Mouse (Mus musculus) layer of hippocampus, adult 9-11 months (tissue): ENCODE measurements around the gene Itprip.
A peak's percentile ranks its signal among the peaks of the same experiment; 100 is the strongest.

Experiments used
- DNase-seq: peaks from one replicate; pipeline ENCODE4 v3.0.0; 2022

The Itprip gene

DNA sequence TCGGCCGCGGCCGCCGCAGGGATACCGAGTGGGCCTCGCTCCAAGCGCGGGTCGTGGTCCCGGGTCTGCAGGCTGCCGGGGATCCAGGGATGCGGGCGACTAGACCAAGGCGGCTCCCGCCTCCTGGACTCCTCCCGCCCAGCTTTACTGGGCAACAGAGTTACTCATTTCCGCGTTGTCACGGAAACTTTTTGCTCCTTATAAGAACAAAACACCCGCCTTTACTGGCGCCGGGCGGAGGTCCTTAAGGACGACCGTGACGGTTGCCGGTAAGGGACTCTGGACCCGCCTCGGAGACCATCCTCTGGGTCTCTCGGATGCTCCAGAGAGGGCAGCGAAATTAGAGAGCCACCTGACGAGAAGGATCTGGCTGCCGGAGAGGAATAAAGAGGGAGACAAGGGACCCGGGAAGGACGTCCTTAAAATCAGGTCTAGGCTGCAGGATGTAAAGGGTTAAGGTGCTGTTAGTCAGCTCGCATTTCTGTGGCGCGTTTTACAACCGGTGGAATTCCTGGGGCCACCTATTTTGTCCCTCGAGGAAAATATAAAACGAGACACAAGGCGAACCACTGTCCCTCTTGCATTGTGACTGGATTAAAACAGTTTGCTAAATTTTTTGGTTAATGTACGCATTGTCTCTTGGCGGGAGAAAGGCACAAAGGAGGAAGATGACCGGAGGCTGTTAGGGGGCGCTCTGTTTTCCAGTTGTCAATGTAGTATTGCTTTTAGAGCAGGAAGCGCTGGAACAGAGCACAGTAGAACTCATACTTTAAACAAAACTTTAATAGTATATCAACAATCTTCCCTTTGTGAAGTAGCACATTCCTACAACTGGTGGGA is at the start of gene Itprip, which contains the start of gene Cfap43:
TSS of gene Itprip (minus strand) at position 174 of the 840 bp plus-strand sequence.
TSS of gene Cfap43 (minus strand) at position 162 of the 840 bp plus-strand sequence.
- DNase-seq: peak; percentile 72

DNA sequence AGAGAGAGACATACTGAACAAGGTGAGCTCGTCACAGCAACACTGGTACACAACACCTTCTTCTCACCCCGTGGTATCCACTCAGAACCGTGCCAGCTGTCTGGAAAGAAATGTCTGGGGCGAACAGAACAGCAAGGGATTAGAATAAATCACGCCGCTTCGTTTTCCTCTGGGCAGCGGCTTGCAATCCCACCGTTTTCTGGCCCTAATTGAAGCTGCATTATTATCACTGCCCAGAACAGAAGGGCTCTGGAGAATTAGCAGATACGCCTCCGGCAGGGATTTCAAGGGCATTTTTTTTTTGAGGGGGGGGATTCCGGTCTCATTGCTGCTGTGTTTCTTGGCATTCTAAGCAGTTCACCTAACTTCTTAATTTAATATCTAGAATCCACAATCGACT is 39.1 kb upstream of the Itprip start:
- DNase-seq: no peak

GRCm38 (mm10) chr19:47953169-47953568 is 34.1 kb upstream of the Itprip start:
- no peak for DNase-seq

DNA sequence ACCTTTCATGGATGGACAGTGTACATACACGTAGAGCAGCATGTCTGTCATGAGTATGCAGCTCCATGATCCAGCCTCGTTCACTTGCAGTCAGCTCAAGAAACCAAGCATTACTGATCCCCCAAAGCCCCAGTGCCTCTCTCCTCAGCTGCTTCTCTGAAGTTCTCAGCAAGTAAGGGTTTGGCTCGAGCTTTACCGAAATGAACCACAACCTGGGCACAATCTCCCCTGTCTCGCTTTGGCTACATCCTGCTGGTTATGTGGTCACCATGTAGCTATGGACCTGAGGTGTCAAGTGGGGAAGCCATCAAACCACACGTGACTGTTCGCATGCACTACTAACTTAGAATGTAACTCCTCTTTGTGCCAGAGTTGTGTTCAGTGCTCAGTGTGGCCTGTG is 31.8 kb upstream of the Itprip start:
- no peak for DNase-seq

DNA sequence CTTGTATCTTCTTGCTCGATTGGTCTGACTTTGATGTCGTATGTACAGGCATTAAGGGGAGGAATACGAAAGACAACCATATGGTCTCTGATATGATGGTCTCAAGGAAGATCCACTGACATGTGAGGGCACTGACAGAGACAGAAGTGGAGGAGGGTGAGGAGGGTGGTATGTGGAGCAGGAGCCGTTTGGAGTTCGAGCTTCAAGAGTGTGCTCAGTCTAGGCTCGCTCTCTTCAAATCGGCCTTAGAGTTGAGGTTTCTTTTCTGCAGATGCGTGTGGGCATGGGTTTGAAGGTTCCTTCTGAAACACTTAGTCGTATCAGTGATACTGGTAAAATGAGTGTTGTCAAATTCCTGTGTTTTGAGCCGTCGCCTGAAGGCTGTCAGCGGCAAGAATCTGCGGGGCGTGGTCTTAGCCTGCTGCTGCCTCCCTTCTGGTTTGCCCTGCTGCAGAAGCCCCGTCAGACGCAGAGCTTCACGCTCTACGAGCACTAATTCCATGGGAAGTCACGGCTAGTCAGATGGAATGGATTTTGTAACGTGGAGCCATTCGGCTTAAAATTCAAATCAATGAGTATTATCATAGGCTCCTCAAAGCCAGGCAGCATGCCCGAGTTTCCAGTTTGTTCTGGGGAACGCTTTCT is 27.8 kb upstream of the Itprip start:
- no peak for DNase-seq

GRCm38 (mm10) chr19:47939361-47939760 is 20.3 kb upstream of the Itprip start:
- peak; percentile 52 for DNase-seq

GRCm38 (mm10) chr19:47937443-47938406 is 18.6 kb upstream of the Itprip start, which contains the start of gene Cfap58:
Gene Cfap58, plus strand, starts transcription at chr19:47937675.
- DNase-seq: no peak

DNA sequence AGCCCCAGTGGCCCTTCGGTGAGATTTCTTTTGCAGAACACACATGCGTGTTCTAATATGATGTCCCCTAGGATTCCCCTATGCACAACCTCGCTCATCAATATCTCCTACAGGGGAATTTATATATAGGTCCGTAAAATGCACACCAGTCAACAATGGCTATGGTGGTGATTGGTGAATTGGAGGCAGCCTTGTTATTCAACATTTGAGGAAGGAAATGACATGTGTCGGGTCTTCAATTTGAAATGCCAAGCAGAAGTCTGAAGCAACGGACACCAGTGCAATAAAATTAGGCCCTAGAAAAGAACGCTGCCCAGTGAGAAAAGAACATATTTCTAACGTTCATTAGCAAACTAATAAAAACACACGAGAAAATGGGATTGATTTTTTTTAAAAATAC is 17.8 kb upstream of the Itprip start:
- DNase-seq: no peak

DNA sequence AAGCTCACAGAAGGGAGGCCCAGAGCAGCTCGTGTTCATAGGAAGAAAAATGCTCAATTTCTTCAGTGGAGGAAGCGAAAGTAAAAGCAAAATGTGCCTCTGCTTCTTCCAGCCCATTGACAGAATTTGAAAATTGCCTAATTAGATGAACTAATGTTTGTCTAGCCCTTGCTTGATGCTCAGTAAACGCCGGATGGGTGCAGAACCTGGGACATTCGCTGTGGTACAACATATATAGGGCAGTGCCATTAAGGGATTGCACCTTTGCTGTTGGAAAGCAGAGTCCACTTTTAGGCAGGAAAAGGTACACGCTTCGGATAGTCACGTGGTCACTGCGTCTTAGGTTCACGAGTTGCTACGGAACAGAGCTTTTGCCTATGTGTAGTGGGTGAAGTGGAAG is 17.4 kb upstream of the Itprip start:
- no peak for DNase-seq

DNA sequence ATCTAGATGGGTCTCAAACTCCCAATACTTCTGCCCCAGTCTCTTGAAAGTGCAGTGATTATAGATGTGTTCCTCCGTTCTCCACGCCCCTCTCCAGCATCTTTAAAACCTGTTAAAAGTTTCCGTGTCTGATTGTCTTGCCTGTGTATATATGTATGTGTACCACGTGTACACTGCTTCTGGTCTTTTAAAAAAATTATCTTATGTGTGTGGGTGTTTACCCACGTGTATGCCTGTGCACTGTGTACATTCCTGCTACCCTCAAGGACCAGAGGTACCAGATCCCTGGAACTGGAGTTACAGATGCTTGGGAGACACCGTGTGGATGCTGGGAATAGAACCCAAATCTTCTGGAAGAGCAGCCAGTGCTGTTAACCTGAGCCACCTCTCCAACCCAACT is 16.4 kb upstream of the Itprip start:
- no peak for DNase-seq

DNA sequence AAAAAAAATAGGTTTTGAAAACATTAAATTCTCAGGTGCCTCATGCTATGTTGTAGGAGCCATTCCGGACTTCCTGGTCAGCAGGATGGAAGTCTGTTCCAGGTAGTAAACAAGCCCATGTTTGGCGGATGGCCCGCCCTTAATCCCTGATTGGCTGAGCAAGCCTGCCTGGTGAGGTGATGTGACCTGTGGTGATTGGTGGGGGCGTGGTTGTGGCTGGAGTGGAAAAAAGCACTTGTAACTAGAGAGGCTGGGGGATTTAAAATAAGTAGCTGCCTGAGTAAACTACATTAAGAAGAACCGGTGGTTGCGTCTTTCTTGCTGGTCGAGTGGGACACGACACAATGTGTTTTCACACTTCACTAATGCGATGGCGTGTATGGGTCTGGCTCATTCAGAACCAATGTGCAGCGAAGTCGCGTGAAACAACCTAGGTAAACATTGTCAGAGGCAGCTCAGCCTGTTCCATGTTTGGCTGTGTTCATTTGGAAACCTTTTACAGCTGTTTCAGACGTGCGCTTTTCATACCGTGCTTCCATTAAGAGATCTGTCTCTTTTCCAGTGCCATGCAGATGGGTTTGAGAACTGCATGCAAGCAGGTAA is 15.6 kb upstream of the Itprip start:
- DNase-seq: no peak

GRCm38 (mm10) chr19:47934146-47934545 is 15.0 kb upstream of the Itprip start:
- no peak for DNase-seq

DNA sequence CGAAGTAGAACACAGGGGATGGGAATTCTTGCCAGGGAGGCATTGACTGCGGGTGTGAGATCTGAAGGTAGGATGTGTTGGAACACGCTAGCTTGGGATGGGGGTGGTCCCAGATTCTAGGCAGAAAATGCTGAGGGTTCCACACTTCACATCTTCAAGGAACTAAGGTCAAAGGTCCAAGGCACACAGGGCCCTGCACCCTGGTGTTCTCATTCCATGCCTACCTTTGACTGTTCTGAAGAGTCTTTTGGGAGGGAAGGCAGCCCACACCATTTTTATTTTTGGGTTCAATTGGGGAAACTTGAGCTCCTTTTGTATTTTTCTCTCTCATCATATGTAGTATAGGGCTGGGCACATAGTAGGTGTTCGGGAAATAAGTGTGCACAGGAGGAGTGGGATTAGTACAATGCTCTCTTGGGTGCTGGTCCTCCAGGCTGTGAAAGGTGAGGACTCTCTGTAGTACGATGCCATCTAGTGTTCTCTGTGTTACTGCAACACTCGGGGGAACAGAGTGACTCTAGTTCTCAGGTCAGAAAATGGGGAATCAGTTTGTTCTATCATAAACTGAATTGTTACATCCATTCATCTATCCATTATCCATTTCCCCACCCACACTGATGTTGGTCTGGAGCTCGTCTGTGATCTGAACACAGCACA is 13.0 kb upstream of the Itprip start:
- peak; percentile 23 for DNase-seq

DNA sequence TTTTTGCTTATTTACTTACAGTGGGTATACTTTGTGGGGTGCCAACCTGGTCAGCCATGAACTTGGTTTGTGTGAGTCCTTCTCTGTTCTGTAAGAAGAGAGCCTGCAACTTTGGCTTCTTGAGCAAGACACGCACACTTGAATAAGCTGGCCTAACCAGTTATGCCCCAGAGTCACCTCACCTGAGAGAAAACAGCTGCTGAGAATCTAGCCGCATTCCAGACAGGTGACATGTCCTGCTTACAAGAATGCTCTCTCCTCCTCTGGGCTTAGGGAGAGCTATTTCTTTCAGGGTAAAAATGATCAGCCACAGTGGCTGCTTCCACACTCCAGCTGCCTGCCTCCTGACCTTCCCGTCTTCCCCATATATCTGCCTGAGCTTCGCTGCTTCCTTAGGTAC is 9.9 kb upstream of the Itprip start:
- DNase-seq: no peak

DNA sequence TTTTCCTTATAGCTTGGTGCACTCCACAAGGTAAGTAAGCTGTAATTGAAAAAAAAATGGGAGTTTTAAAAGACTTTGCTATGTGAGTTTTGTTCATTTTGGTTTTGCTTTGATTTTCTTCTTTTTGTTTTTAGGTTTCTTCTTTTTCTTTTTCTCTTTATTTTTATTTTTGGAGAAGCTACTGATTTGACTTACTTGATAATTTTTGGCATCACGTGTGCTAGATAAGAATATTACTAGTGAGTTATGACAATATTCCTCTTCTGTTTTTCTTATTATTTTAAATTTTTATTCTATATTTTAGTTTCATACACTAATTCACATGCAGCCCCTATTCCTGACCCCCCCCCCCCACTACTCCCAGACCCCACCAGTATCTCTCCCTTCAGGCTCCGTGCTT is 7.9 kb upstream of the Itprip start:
- DNase-seq: no peak

DNA sequence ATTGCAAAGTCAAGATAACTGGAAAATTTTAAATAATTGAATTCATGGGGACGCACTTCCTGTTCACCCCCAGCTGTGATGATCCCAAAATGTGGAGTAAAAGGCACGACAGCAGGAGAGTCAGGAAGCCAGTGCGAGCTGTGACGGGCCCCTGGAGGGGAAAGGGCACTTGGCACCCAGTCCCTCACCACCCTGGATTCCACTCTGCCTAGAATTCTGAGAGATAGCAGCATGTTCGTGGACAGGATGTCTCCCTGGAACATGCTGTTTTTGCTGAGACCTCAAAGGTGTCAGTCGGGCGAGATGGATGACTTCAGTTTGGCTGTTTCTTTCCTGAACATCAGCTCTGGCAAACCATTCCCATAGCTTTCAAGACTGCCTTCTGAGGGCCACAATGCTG is 6.7 kb upstream of the Itprip start:
- no peak for DNase-seq

GRCm38 (mm10) chr19:47919966-47920375 is 872 bp upstream of the Itprip start:
- no peak for DNase-seq

DNA sequence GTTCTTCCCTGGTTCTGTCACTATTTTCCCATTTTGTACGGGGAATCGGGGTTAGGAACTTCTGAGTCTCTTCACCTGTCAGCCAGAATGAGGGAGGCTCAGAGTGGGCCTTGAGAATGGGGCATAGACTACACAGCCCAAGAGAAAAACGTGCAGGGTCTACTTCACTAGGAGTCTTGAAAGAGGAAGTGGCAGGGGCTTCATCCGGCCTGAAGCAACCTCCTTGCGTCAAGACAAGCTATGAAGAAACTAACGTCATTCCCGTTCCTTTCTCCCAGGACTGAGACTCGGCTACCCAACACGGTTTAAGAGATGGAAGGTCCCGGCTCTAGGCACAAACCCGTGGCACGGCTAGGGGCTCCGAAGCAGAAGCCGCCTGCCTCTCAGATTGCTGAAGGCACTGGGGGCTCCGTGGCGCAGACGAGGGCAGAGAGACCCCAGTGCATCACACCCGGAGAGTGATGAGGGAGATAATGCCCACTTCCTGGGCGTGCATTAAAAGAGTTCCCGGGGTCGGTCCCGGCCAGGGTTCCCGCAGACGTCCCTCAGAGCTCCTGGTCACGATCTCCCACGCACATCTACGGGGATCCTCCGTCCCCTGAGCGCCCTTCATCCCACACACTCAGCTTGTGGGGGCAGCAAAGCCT is 521 bp downstream of the Itprip start:
- DNase-seq: no peak

GRCm38 (mm10) chr19:47918016-47918415 is 1.1 kb downstream of the Itprip start:
- DNase-seq: no peak

- DNase-seq: no peak
Observed at GRCm38 (mm10) chr19:47917396-47917795, 1.7 kb downstream of the Itprip start.

DNA sequence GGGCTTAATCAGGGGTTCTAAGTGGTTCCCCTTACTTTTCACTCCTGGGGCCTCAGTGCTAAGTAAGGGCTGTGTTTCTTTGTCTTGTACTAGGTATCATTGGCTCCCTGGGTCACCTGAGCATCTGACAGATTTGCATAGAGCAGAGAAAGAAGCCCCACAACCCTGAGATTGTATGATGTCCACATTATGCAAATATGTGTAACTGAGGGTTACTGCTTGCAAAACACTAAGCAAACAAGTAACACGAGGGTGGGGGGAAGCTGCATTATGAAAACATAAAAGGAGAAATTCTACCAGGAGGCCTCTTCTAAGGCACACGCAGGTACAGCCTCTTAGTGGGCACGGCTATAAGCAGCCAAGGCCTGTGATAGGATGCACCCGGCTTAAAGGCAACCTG is 3.8 kb downstream of the Itprip start:
- no peak for DNase-seq

- DNase-seq: no peak
Observed at GRCm38 (mm10) chr19:47914191-47914590, 4.9 kb downstream of the Itprip start.
